Mouse (Mus musculus): Measurements from ENCODE around the gene Ing1.

DNA sequence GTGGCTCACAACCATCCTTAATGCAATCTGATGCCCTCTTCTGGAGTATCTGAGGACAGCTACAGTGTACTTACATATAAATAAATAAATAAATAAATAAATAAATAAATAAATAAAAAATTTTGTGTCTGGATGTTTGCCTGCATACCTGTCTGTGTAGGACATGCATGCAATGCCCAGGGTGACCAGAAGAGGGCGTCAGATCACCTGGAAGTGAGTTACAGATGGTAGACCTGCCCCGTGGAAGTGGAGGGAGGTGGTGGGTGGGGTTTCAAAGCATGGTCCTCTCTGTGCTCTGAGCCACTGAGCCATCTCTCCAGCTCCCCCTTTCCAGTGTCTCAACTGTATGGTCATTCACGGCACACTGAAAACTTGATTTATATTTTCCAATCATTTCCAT is 11.0 kb upstream of the Ing1 start:
- TF ChIP-seq CTCF (IDR thresholded peaks at IDR 0.05; ENCODE audit: low read depth): peak; percentile 77
- TF ChIP-seq EP300 (IDR thresholded peaks at IDR 0.05; ENCODE audit: low read depth): no peak

Measured in liver, postnatal 0 days (tissue).